Mouse (Mus musculus): Measurements from ENCODE around the gene Olfr313. TPM values are rescaled to one million over a fixed set of nuclear protein-coding genes. Genes with fewer than 3 reads are reported as not detected.
"Not testable (repeated sequence)": the region's sequence is repeated elsewhere in the genome, so short reads cannot be mapped to it uniquely, and the experiment has no call there.

Olfr313 gene
- polyA plus RNA-seq (2015; fragmentation: Nextera tagmentation; extraction: Ambion mirVana) = not detected in 2 replicates

DNA sequence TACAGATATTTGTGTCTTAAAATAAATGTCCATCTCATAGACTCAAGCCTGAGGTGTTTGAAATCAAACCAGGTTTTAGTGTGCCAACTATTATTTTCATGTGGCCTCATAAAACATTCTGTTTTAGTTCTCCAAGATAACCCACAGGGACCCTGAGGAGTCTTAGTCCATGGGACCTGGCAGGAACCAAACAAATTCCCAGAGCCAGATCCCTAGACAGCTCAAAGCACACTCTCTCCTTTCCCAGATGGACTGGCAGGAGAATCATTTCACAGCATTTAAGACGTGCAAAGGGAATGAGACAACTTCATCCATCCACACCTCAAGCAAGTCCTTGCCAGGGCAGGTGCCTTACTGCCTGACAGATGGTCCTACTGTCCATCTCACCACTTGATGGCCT, at the start of gene Olfr313:
Gene Olfr313, plus strand, starts transcription at position 301 of the 400 bp plus-strand sequence.
- not testable (repeated sequence) for H3K27ac ChIP-seq (ENCODE audit: low read length); H3K4me1 ChIP-seq (replicated peaks; ENCODE audit: control insufficient read depth, insufficient read depth, low read length); H3K9ac ChIP-seq (ENCODE audit: low read length); H3K36me3 ChIP-seq (ENCODE audit: control insufficient read depth, insufficient read depth, low read length); H3K9me3 ChIP-seq (ENCODE audit: control insufficient read depth, low read length); ATAC-seq (ENCODE audit: low read depth); H3K4me3 ChIP-seq (ENCODE audit: low read length); H3K4me2 ChIP-seq (ENCODE audit: low read depth, low read length); H3K27me3 ChIP-seq (ENCODE audit: control insufficient read depth, insufficient read depth, low read depth, low read length)
- WGBS = 32% methylated on average over 1 of the region's 1 CpGs

DNA sequence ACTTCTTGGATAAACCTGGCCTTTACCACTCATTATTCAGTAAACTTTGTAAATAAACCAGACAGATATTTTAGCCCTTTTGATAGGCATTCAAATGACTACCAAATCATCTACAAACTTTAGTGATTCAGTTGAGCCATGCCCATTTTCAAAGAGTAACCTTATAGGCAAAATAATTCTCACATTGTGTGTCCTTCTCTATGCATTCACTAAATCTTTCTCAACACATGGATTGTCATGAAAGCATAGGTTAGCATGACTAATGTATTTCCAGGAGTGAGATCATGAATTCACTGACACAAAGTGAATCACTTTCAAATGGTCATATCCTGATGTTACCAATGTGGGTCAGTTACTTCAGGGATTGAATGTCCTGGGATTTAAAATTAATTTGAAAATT, 41.9 kb upstream of the Olfr313 start, which contains the start of gene Olfr315:
Gene Olfr315, plus strand, starts transcription at position 301 of the 400 bp plus-strand sequence.
- no peak within 1 kb of the TSS for H3K9ac ChIP-seq (ENCODE audit: low read length)
- H3K27me3 ChIP-seq (ENCODE audit: control insufficient read depth, insufficient read depth, low read depth, low read length) = no peaks in the 10 kb centered on the region
- no peaks in the 10 kb centered on the region for H3K9me3 ChIP-seq (ENCODE audit: control insufficient read depth, low read length)
- no peak for ATAC-seq (ENCODE audit: low read depth)
- H3K4me1 ChIP-seq (replicated peaks; ENCODE audit: control insufficient read depth, insufficient read depth, low read length) = no peaks in the 10 kb centered on the region
- no peaks in the 10 kb centered on the region for H3K36me3 ChIP-seq (ENCODE audit: control insufficient read depth, insufficient read depth, low read length)
- no peak within 1 kb of the TSS for H3K4me2 ChIP-seq (ENCODE audit: low read depth, low read length)
- H3K4me3 ChIP-seq (ENCODE audit: low read length) = no peak within 1 kb of the TSS
- no peak within 1 kb of the TSS for H3K27ac ChIP-seq (ENCODE audit: low read length)

DNA sequence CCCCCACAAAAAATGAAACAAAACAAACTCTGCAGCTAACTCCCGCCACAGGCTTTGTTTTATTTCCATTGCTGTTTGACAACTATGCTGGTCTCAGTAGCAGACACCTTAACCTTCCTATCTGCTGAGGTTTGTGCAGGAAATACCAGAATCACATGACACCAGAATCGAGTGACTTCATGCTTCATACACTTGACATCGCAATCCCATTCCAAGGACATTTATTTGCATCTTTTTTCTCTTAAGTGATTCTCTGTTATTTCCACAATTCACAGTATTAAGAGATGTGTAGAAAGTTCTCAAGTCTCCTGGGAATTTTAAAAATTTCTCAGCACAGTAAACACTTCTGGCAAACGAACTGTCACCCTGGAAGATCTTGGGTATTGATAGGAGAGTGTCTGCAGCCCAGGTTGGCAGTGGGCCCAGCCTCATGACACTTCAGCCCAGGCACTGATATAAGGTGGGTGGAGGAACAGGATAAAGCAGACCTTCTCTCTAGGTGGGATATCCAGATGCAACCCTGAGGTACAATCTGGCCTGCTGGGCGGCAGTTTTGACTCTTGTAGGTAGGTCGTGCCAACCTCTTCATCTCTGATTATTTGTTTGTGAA, 32.2 kb upstream of the Olfr313 start, which contains the start of gene Olfr314:
Gene Olfr314, plus strand, starts transcription at position 473 of the 610 bp plus-strand sequence.
- Histone ChIP-seq H3K27me3 (ENCODE audit: control insufficient read depth, insufficient read depth, low read depth, low read length) (no peaks in the 10 kb centered on the region), H3K27ac (ENCODE audit: low read length) (no peak within 1 kb of the TSS), H3K4me3 (ENCODE audit: low read length) (no peak within 1 kb of the TSS), H3K36me3 (ENCODE audit: control insufficient read depth, insufficient read depth, low read length) (no peaks in the 10 kb centered on the region), H3K4me1 (replicated peaks; ENCODE audit: control insufficient read depth, insufficient read depth, low read length) (no peaks in the 10 kb centered on the region), H3K9me3 (ENCODE audit: control insufficient read depth, low read length) (no peaks in the 10 kb centered on the region), H3K4me2 (ENCODE audit: low read depth, low read length) (no peak within 1 kb of the TSS), H3K9ac (ENCODE audit: low read length) (no peak within 1 kb of the TSS)
- WGBS = 46% methylated on average over 6 of the region's 6 CpGs
- no peak for ATAC-seq (ENCODE audit: low read depth)

DNA sequence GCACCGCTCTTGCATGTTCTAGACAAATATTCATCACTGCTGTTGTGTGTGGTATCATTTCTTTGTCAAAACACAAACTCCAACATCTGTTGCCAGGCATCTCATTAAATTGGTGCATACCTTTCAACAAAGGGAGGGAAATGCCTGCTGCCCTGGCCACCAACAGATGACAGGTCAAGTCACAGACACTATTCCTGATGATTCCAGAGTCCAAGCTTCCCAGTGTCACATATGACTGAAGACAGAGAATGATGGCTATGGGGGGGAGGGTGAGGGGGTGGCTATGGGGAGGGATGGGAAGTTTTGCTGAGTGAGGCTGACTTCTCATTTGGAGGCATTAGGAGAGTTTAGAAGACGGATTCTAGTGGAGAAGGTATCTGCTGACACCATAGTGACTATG, 30.6 kb upstream of the Olfr313 start:
- Histone ChIP-seq H3K4me3 (ENCODE audit: low read length) (no peak overlapping the region), H3K27ac (ENCODE audit: low read length) (no peak overlapping the region), H3K9ac (ENCODE audit: low read length) (no peak overlapping the region), H3K27me3 (ENCODE audit: control insufficient read depth, insufficient read depth, low read depth, low read length) (no peaks in the 10 kb centered on the region), H3K4me1 (replicated peaks; ENCODE audit: control insufficient read depth, insufficient read depth, low read length) (no peaks in the 10 kb centered on the region), H3K9me3 (ENCODE audit: control insufficient read depth, low read length) (no peaks in the 10 kb centered on the region), H3K4me2 (ENCODE audit: low read depth, low read length) (no peak overlapping the region), H3K36me3 (ENCODE audit: control insufficient read depth, insufficient read depth, low read length) (no peaks in the 10 kb centered on the region)
- ATAC-seq (ENCODE audit: low read depth) = no peak
- 60% methylated on average over 2 of the region's 2 CpGs for WGBS

DNA sequence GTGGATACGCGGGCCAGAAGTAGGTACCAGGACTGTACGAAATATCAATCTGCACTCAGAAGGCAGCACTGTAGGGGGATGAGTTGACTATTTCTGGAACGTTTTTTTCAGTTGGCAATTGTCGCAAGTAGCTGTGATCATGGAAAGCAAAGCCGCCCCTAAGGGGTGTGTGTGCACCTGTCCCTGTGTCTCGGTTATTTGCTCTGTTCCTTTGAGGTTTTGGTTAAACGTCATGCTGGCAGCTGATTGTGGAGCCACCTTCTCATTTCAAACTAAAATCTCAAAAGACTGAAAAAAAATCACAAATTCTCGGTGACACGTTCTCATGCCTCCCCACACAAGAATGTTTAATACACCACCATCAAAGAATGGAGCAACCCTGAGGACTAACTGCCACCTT, 27.1 kb upstream of the Olfr313 start:
- no peaks in the 10 kb centered on the region for H3K4me1 ChIP-seq (replicated peaks; ENCODE audit: control insufficient read depth, insufficient read depth, low read length)
- H3K27ac ChIP-seq (ENCODE audit: low read length) = no peak overlapping the region
- H3K9me3 ChIP-seq (ENCODE audit: control insufficient read depth, low read length) = no peaks in the 10 kb centered on the region
- ATAC-seq (ENCODE audit: low read depth) = no peak
- no peak overlapping the region for H3K4me2 ChIP-seq (ENCODE audit: low read depth, low read length)
- WGBS = 76% methylated on average over 10 of the region's 10 CpGs
- no peak overlapping the region for H3K9ac ChIP-seq (ENCODE audit: low read length)
- no peaks in the 10 kb centered on the region for H3K27me3 ChIP-seq (ENCODE audit: control insufficient read depth, insufficient read depth, low read depth, low read length)
- no peaks in the 10 kb centered on the region for H3K36me3 ChIP-seq (ENCODE audit: control insufficient read depth, insufficient read depth, low read length)
- no peak overlapping the region for H3K4me3 ChIP-seq (ENCODE audit: low read length)

DNA sequence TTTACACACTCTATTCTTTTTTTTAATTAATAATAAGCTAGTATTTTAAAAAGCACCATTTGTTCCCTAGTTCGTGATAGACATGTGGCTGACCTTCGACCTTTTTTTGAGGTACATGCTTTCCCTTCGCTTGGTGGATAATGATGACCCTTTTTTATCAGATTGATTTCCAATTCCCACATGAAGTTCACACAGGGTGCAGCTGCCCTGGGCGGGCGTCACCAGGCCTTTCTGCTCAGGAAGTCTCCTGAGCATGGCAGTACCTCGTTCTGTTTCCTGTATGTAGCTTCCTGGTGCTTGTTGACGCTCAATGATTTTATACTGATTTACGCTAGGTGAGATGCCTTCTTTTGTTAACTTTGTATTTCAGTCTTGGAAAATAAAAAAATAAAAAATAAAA, 26.5 kb upstream of the Olfr313 start:
- H3K27ac ChIP-seq (ENCODE audit: low read length) = no peak overlapping the region
- no peak overlapping the region for H3K4me3 ChIP-seq (ENCODE audit: low read length)
- H3K9me3 ChIP-seq (ENCODE audit: control insufficient read depth, low read length) = no peaks in the 10 kb centered on the region
- H3K4me1 ChIP-seq (replicated peaks; ENCODE audit: control insufficient read depth, insufficient read depth, low read length) = no peaks in the 10 kb centered on the region
- WGBS = 68% methylated on average over 8 of the region's 8 CpGs
- no peak for ATAC-seq (ENCODE audit: low read depth)
- no peak overlapping the region for H3K9ac ChIP-seq (ENCODE audit: low read length)
- H3K36me3 ChIP-seq (ENCODE audit: control insufficient read depth, insufficient read depth, low read length) = no peaks in the 10 kb centered on the region
- H3K4me2 ChIP-seq (ENCODE audit: low read depth, low read length) = no peak overlapping the region
- no peaks in the 10 kb centered on the region for H3K27me3 ChIP-seq (ENCODE audit: control insufficient read depth, insufficient read depth, low read depth, low read length)

DNA sequence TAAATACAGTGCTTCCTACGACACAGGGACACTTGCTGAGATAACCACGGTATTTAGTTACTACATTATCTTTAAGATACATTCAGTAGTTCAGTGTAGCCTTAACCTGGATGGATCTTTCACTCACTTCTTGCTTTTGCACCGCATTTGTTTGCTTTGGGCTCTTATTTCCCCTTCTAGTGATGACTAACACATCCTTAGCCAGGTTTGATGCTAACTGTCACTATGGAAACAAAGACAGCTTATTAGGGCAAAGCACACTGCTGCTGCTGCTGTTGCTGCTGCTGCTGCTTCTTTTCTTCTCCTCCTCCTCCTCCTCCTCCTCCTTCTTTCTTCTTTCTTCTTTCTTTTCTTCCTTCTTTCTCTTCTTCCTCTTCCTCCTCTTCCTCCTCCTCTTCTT, 25.3 kb upstream of the Olfr313 start:
- Histone ChIP-seq H3K36me3 (ENCODE audit: control insufficient read depth, insufficient read depth, low read length) (no peaks in the 10 kb centered on the region), H3K9ac (ENCODE audit: low read length) (no peak overlapping the region), H3K4me2 (ENCODE audit: low read depth, low read length) (no peak overlapping the region), H3K9me3 (ENCODE audit: control insufficient read depth, low read length) (no peaks in the 10 kb centered on the region), H3K27me3 (ENCODE audit: control insufficient read depth, insufficient read depth, low read depth, low read length) (no peaks in the 10 kb centered on the region), H3K4me1 (replicated peaks; ENCODE audit: control insufficient read depth, insufficient read depth, low read length) (no peaks in the 10 kb centered on the region), H3K27ac (ENCODE audit: low read length) (no peak overlapping the region), H3K4me3 (ENCODE audit: low read length) (no peak overlapping the region)
- WGBS = 20% methylated on average over 3 of the region's 3 CpGs
- no peak for ATAC-seq (ENCODE audit: low read depth)

DNA sequence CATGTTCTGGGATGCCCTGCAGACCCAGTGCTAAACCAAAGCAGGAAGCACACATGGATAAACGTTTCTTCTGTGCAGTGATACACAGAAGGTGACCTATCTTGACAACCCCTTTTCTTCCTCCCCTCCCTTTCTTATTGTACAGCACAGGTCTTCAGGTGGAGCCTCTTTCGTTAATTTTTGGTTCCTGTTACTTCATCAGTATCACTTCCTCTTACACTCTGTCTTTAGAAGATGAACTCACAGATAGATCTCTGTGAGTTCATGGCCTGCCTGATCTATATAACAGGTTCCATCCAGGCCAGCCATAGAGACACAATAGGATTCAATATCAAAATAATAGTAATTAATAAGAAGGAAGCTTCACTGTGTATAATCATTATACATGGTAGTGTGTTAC, 24.7 kb upstream of the Olfr313 start:
- Histone ChIP-seq H3K4me1 (replicated peaks; ENCODE audit: control insufficient read depth, insufficient read depth, low read length) (no peaks in the 10 kb centered on the region), H3K36me3 (ENCODE audit: control insufficient read depth, insufficient read depth, low read length) (no peaks in the 10 kb centered on the region), H3K27me3 (ENCODE audit: control insufficient read depth, insufficient read depth, low read depth, low read length) (no peaks in the 10 kb centered on the region), H3K9me3 (ENCODE audit: control insufficient read depth, low read length) (no peaks in the 10 kb centered on the region), H3K27ac (ENCODE audit: low read length) (no peak overlapping the region), H3K9ac (ENCODE audit: low read length) (no peak overlapping the region), H3K4me3 (ENCODE audit: low read length) (no peak overlapping the region), H3K4me2 (ENCODE audit: low read depth, low read length) (no peak overlapping the region)
- no peak for ATAC-seq (ENCODE audit: low read depth)
- WGBS = 42% methylated on average over 2 of the region's 2 CpGs

DNA sequence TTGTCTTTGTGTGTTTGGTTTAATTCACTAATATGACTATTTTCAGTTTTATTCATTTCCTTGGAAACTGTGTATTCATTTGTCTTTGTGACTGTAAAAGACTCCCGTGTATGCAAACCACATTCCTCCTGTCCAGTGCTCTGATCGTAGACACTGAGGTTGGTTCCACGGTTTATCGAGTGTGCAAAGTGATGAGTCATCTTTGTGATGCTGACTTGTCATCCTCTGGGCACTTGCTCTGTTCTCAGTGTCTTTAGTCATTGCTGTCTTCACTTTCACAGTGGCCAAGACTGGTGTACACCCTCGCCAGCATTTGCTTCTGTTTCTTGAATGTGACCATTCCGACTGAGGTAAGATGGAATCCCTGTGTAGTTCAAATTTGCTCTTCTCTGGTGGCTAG, 24.2 kb upstream of the Olfr313 start:
- no peak overlapping the region for H3K4me2 ChIP-seq (ENCODE audit: low read depth, low read length)
- no peaks in the 10 kb centered on the region for H3K27me3 ChIP-seq (ENCODE audit: control insufficient read depth, insufficient read depth, low read depth, low read length)
- H3K4me3 ChIP-seq (ENCODE audit: low read length) = no peak overlapping the region
- no peak overlapping the region for H3K27ac ChIP-seq (ENCODE audit: low read length)
- H3K36me3 ChIP-seq (ENCODE audit: control insufficient read depth, insufficient read depth, low read length) = no peaks in the 10 kb centered on the region
- no peak overlapping the region for H3K9ac ChIP-seq (ENCODE audit: low read length)
- WGBS = 61% methylated on average over 6 of the region's 6 CpGs
- no peak for ATAC-seq (ENCODE audit: low read depth)
- no peaks in the 10 kb centered on the region for H3K9me3 ChIP-seq (ENCODE audit: control insufficient read depth, low read length)
- H3K4me1 ChIP-seq (replicated peaks; ENCODE audit: control insufficient read depth, insufficient read depth, low read length) = no peaks in the 10 kb centered on the region

DNA sequence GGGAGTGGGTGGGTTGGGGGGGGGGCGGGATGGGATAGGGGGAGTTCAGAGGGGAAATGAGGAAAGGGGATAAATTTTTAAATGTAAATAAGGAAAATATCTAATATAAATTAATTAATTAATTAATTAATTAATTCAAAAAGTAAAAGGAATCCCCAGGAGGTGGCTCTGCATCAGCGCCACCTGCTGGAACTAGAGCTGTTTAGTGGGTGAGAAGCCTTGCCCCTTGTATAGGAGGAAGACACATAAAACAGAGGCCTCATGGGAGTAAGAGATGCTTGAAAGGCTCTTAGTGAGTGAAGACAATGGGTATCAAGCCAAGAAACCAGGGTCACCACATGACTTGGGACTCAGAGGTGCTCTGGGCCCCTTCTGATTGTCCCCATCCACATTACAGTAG, 18.9 kb upstream of the Olfr313 start:
- Histone ChIP-seq H3K4me1 (replicated peaks; ENCODE audit: control insufficient read depth, insufficient read depth, low read length) (no peaks in the 10 kb centered on the region), H3K9ac (ENCODE audit: low read length) (no peak overlapping the region), H3K9me3 (ENCODE audit: control insufficient read depth, low read length) (no peaks in the 10 kb centered on the region), H3K4me3 (ENCODE audit: low read length) (no peak overlapping the region), H3K36me3 (ENCODE audit: control insufficient read depth, insufficient read depth, low read length) (no peaks in the 10 kb centered on the region), H3K27me3 (ENCODE audit: control insufficient read depth, insufficient read depth, low read depth, low read length) (no peaks in the 10 kb centered on the region), H3K4me2 (ENCODE audit: low read depth, low read length) (no peak overlapping the region), H3K27ac (ENCODE audit: low read length) (no peak overlapping the region)
- 75% methylated on average over 2 of the region's 2 CpGs for WGBS
- ATAC-seq (ENCODE audit: low read depth) = no peak

All from lung, embryonic 16.5 days (tissue).